Mouse (Mus musculus): ENCODE results near the gene Brd3os. TPM values are rescaled to one million over a fixed set of nuclear protein-coding genes. Genes with fewer than 3 reads are reported as not detected.

Brd3os gene
- polyA plus RNA-seq (2015; fragmentation: Nextera tagmentation; extraction: Ambion mirVana), result 42.7 and 44.5 TPM in 2 replicates

DNA sequence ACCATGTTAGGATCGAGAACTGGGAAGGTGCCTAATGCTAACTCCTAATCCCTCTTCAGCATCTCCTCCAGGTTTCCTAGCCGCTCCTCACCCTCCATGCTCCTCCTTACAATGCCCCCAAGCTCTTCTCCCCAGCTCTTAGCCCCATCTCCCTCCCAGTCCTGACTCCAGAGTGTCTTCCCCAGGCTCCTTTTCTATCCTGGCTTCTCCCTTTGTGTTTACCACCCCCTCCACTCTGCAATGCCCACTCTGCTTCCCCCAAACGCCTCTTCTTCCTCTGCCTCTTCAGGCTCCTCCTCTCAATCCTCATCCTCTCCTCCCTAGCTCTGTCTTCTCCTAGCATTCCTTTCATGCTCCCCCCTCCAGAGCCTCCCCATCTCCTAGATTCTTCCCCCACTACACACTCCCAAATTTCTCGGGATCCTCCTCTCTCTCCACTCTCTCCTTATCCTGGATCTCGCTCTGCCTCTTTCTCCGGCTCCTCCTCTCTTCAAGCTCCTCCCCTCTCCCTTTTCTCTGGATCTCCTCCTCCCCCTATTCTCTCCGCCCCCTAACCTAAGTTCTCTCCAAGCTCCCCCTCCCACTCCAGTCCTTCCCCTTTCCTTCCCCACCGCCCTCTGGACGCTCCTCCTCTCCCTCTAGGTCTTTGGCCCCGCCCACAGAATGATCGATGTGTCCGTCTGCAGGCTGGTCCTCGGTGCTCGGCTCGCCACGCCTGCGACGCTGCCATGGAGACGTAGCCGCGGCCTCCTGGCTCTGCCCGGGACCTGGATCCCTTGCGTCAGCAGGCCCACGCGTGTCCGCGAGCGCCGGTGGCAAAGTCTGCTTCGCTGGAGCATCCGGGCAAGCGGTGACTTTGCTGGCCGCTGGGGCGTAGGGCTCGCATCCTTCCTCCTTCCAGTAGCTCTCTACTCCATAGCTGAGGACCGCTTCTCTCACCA is at the start of gene Brd3os:
TSS of gene Brd3os (plus strand) at position 558 of the 941 bp plus-strand sequence.
- Histone ChIP-seq H3K9me3 (no peaks in the 10 kb centered on the region), H3K9ac (peak within 1 kb of the TSS; percentile 75), H3K27ac (peak within 1 kb of the TSS; percentile 86), H3K27me3 (replicated peaks) (no peaks in the 10 kb centered on the region), H3K4me2 (peak within 1 kb of the TSS; percentile 66), H3K4me3 (peak within 1 kb of the TSS; percentile 53), H3K4me1 (peaks cover 15% of the 10 kb centered on the region), H3K36me3 (replicated peaks) (peaks cover 12% of the 10 kb centered on the region)
- peak; percentile 92 for ATAC-seq (replicated peaks)
- under 1% methylated on average over 36 of the region's 36 CpGs for WGBS

DNA sequence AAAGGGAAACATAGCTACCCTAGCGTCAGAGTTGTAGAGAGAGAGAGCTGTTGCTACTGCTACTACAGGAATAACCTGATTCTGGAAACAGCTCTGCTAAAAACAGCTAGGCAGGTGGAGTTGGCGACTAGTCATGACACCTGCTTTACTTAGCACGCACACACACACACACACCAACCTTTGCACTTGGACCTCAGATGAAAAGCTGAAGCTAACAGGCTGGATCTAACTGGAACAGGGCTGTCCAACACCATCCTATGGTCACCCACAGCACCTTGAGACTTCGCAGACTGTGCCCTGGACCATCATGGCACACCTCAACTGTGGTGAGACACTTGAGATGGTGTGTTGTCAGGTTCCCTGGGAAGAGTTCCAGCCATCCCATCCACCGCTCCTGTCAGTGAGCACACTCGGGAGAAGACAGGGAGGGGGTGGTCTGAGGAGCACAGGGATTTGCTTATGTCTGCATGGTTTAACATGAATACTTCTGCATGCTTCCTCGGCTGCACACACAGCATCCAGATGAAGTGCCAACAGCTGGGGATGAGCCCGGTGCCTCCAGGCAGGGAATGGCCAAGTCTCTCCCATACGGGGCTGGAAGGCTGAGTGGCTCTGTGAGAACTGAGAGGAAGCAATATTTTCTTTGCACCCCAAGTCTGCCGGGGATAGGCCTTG is 47.8 kb upstream of the Brd3os start:
- H3K27me3 ChIP-seq (replicated peaks), result no peaks in the 10 kb centered on the region
- H3K9me3 ChIP-seq, result no peaks in the 10 kb centered on the region
- no peak for ATAC-seq (replicated peaks)
- peaks cover 69% of the 10 kb centered on the region for H3K4me1 ChIP-seq
- H3K27ac ChIP-seq, result no peak overlapping the region
- H3K36me3 ChIP-seq (replicated peaks), result no peaks in the 10 kb centered on the region
- H3K4me2 ChIP-seq, result no peak overlapping the region
- WGBS, result 56% methylated on average over 10 of the region's 10 CpGs
- H3K9ac ChIP-seq, result no peak overlapping the region
- no peak overlapping the region for H3K4me3 ChIP-seq

- H3K4me3 ChIP-seq, result no peak overlapping the region
- H3K27me3 ChIP-seq (replicated peaks), result no peaks in the 10 kb centered on the region
- peak overlapping the region; percentile 40 for H3K27ac ChIP-seq
- H3K9me3 ChIP-seq, result no peaks in the 10 kb centered on the region
- H3K4me2 ChIP-seq, result no peak overlapping the region
- H3K4me1 ChIP-seq, result peaks cover 50% of the 10 kb centered on the region
- 50% methylated on average over 17 of the region's 17 CpGs for WGBS
- no peaks in the 10 kb centered on the region for H3K36me3 ChIP-seq (replicated peaks)
- H3K9ac ChIP-seq, result no peak overlapping the region
- peak; percentile 35; the same call in 1 of the 2 replicates for ATAC-seq (replicated peaks)
Measured at GRCm38 (mm10) chr2:27396656-27397440, 45.3 kb upstream of the Brd3os start.

DNA sequence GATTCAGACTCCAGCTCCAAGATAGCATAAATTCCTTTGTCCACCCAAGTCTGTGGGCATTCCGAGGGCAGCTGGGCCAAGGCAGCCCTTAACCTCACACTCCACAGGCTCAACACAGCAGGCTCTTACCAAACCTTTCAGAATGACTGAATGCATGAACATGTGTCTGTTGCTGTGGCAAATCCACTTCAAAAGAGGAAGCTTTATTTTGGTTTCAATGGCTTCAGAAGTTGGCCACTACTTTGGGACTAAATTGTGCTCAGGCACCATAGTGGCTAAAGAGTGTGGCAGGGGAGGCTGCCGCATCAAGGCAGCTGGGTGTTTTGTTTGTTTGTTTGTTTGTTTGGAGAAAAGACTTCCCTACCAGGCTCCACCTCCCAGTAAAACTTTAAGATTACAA is 42.0 kb upstream of the Brd3os start:
- peaks cover 33% of the 10 kb centered on the region for H3K4me1 ChIP-seq
- H3K27ac ChIP-seq, result no peak overlapping the region
- no peaks in the 10 kb centered on the region for H3K9me3 ChIP-seq
- H3K27me3 ChIP-seq (replicated peaks), result no peaks in the 10 kb centered on the region
- no peak overlapping the region for H3K9ac ChIP-seq
- no peaks in the 10 kb centered on the region for H3K36me3 ChIP-seq (replicated peaks)
- no peak overlapping the region for H3K4me3 ChIP-seq
- 90% methylated on average over 2 of the region's 2 CpGs for WGBS
- H3K4me2 ChIP-seq, result no peak overlapping the region
- ATAC-seq (replicated peaks), result no peak

GRCm38 (mm10) chr2:27401544-27401943 is 40.6 kb upstream of the Brd3os start:
- no peak for ATAC-seq (replicated peaks)
- WGBS, result 93% methylated on average over 2 of the region's 2 CpGs
- no peaks in the 10 kb centered on the region for H3K9me3 ChIP-seq
- H3K4me3 ChIP-seq, result no peak overlapping the region
- H3K27ac ChIP-seq, result no peak overlapping the region
- no peak overlapping the region for H3K9ac ChIP-seq
- peaks cover 20% of the 10 kb centered on the region for H3K4me1 ChIP-seq
- H3K36me3 ChIP-seq (replicated peaks), result no peaks in the 10 kb centered on the region
- H3K4me2 ChIP-seq, result no peak overlapping the region
- H3K27me3 ChIP-seq (replicated peaks), result no peaks in the 10 kb centered on the region

DNA sequence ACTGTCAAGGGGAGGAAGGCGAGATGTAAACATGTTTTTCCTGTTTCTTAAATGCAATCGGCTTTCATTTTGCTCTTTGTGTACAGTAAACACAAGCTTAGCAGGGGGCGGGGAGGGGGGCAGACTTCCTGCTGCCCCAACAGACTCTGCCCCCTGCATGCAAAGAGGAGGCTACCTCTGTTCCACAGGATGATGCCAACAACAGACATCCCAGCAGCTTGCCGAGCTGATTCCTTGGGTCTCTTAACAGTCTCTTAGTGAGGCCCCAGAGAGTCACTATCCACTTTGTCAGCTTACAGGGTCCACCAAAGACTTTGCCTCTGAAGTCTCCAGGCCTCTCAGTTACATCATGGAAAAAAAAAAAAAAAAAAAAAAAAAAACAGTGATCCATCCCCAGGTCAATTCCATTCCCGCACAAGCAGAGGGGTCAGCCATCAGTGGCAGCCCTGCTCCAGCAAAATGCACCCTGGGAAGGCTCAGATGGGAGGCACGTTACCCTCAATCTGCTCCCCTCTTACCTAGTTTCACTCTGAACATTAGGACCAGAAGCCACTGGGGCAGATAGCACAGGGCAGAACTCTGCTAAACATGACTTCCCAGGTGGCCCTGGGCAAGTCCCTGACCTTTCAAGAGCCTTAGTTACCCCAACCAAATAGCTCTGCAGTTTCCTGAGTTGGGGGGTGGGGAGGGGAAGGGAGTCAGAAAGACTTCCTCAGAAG is 37.6 kb upstream of the Brd3os start:
- peaks cover 24% of the 10 kb centered on the region for H3K4me1 ChIP-seq
- H3K4me3 ChIP-seq, result no peak overlapping the region
- no peaks in the 10 kb centered on the region for H3K36me3 ChIP-seq (replicated peaks)
- H3K4me2 ChIP-seq, result no peak overlapping the region
- ATAC-seq (replicated peaks), result no peak
- no peak overlapping the region for H3K27ac ChIP-seq
- 53% methylated on average over 6 of the region's 6 CpGs for WGBS
- H3K9me3 ChIP-seq, result no peaks in the 10 kb centered on the region
- H3K27me3 ChIP-seq (replicated peaks), result no peaks in the 10 kb centered on the region
- H3K9ac ChIP-seq, result no peak overlapping the region

- WGBS, result 69% methylated on average over 5 of the region's 5 CpGs
- Histone ChIP-seq H3K36me3 (replicated peaks) (no peaks in the 10 kb centered on the region), H3K4me2 (no peak overlapping the region), H3K4me3 (no peak overlapping the region), H3K27me3 (replicated peaks) (no peaks in the 10 kb centered on the region), H3K27ac (no peak overlapping the region), H3K9me3 (no peaks in the 10 kb centered on the region), H3K9ac (no peak overlapping the region), H3K4me1 (peaks cover 26% of the 10 kb centered on the region)
- no peak for ATAC-seq (replicated peaks)
Measured at GRCm38 (mm10) chr2:27405094-27405884, 36.8 kb upstream of the Brd3os start.

GRCm38 (mm10) chr2:27406928-27407327 is 35.2 kb upstream of the Brd3os start:
- no peak overlapping the region for H3K27ac ChIP-seq
- peaks cover 35% of the 10 kb centered on the region for H3K4me1 ChIP-seq
- no peaks in the 10 kb centered on the region for H3K36me3 ChIP-seq (replicated peaks)
- no peaks in the 10 kb centered on the region for H3K9me3 ChIP-seq
- no peaks in the 10 kb centered on the region for H3K27me3 ChIP-seq (replicated peaks)
- H3K9ac ChIP-seq, result no peak overlapping the region
- WGBS, result 95% methylated on average over 5 of the region's 5 CpGs
- ATAC-seq (replicated peaks), result no peak
- H3K4me3 ChIP-seq, result no peak overlapping the region
- H3K4me2 ChIP-seq, result no peak overlapping the region

- H3K36me3 ChIP-seq (replicated peaks), result no peaks in the 10 kb centered on the region
- 77% methylated on average over 3 of the region's 3 CpGs for WGBS
- H3K27ac ChIP-seq, result no peak overlapping the region
- no peak overlapping the region for H3K4me2 ChIP-seq
- H3K4me3 ChIP-seq, result no peak overlapping the region
- H3K27me3 ChIP-seq (replicated peaks), result no peaks in the 10 kb centered on the region
- H3K4me1 ChIP-seq, result peaks cover 46% of the 10 kb centered on the region
- no peaks in the 10 kb centered on the region for H3K9me3 ChIP-seq
- ATAC-seq (replicated peaks), result no peak
- no peak overlapping the region for H3K9ac ChIP-seq
Measured at GRCm38 (mm10) chr2:27408194-27408593, 33.9 kb upstream of the Brd3os start.

DNA sequence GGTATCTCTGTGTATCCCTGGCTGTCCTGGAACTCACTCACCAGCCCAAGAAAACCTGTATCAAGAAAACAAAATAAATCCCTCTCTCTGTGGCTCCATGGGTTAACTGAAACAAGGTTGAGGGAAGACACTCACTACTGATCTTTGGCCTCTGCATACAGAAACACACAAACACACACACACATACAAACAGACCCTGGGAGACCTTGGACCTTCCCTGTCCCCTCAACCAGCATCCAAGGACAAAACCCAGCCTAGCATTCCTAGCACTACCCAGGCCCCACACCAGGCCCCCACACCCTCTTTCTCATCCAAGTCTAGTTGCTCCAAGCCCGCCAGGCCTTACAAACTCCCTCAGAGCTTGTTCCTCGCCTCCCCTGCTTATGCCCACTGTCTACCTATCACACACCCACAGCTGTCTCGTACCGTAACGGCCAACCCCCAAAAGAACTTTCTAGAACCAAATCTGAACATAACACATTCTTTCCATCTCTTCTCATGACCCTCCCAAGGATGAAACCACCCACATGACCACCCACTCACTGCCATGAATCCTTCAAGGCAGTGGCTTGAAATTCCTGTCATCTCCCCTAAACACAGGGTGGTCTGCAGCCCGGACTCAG is 31.5 kb upstream of the Brd3os start:
- ATAC-seq (replicated peaks), result no peak
- H3K27me3 ChIP-seq (replicated peaks), result no peaks in the 10 kb centered on the region
- 92% methylated on average over 6 of the region's 6 CpGs for WGBS
- no peak overlapping the region for H3K9ac ChIP-seq
- no peak overlapping the region for H3K4me2 ChIP-seq
- H3K4me3 ChIP-seq, result no peak overlapping the region
- no peaks in the 10 kb centered on the region for H3K9me3 ChIP-seq
- H3K4me1 ChIP-seq, result peaks cover 58% of the 10 kb centered on the region
- no peaks in the 10 kb centered on the region for H3K36me3 ChIP-seq (replicated peaks)
- no peak overlapping the region for H3K27ac ChIP-seq
